In the genomic region with DNA sequence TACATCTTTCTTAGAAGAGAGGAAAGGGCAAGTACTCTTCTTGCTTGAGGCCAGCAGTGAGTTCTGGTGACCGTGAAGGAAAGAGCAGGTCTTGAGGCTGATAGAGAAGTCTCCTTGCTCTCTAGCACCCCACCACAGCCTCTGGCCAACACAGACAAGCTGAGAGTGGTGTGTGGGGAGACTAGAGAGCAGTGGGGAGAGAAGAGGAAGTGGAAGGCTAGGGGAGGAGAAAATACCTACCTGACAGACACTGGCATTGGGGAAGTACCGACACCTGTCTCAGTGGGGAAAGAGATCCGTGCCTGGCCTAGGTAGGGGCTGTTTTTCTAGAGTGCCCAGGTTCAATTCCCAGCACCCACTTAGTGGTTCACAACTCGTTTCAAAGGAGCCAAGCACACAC, we compare ENCODE assay signal across 21 mouse cellular contexts. TPM values are rescaled to one million over a fixed set of nuclear protein-coding genes. Genes with fewer than 3 reads are reported as not detected.
A peak's percentile ranks its signal among the peaks of the same experiment; 100 is the strongest.
DNase-seq lines count a peak whose midpoint lies in the region; ATAC-seq and TF ChIP-seq lines count a peak whose summit lies in the region.
"Had no signal": no experiment of that assay in that cellular context is flagged by ENCODE, and none has a peak within 500 bp of the region (broad histone marks: within the 10 kb centered on the region; RNA-seq: fewer than 3 reads in every experiment).

No protein-coding gene starts in this region.

- peak; percentile 90 for TF ChIP-seq EP300 in CH12.LX (IDR thresholded peaks at IDR 0.05; ENCODE audit: low read length)

- peak in 1 of 2 experiments; percentile 62; a peak in 2 of 4 replicates for TF ChIP-seq CTCF in CH12.LX (conservative IDR thresholded peaks at IDR 0.05 in 1 of 2, IDR thresholded peaks at IDR 0.05 in 1 of 2; ENCODE audit: low read depth in 2 of 2, low read length in 2 of 2)
- peak; percentile 37; the same call in 1 of the 2 replicates for TF ChIP-seq CTCF in bone marrow, adult 2 months (IDR thresholded peaks at IDR 0.05; ENCODE audit: control insufficient read depth, insufficient read depth, low read length)

- H3K36me3 ChIP-seq in CH12.LX (replicated peaks in 1 of 2; ENCODE audit: control insufficient read depth in 1 of 2, insufficient read depth in 1 of 2, low read length in 1 of 2): no peaks in the 10 kb centered on the region
- no peaks in the 10 kb centered on the region for H3K36me3 ChIP-seq in forebrain, embryonic 14.5 days (ENCODE audit: control insufficient read depth, insufficient read depth, low read length)
- H3K36me3 ChIP-seq: forebrain, embryonic 12.5 days; G1E; hindbrain, embryonic 12.5 days; midbrain, embryonic 12.5 days; stomach, embryonic 15.5 days had no signal

- in situ Hi-C loops in CH12.LX (cut with MboI; ENCODE audit: low pct_ligation_motif_present, low pct_unique_long_range_greater_than_20kb, low sequenced_read_pairs): loop anchor here (5.0 to 25.0 kb wide), 4 partner anchors 92 to 702 kb away; partner anchors contain the start of genes Dtl, Ints7 and Tmem206

- peak overlapping the region; percentile 46; the same call in 1 of the 2 replicates for H3K4me2 ChIP-seq in CH12.LX (ENCODE audit: insufficient read depth, low read depth, poor library complexity, severe bottlenecking)
- no peak overlapping the region for H3K4me2 ChIP-seq in forebrain, embryonic 14.5 days (ENCODE audit: low read length)
- H3K4me2 ChIP-seq: forebrain, embryonic 12.5 days; hindbrain, embryonic 12.5 days; liver, embryonic 11.5 days; lung, embryonic 14.5 days; midbrain, embryonic 12.5 days; stomach, embryonic 15.5 days had no signal

- H3K9ac ChIP-seq in CH12.LX (ENCODE audit: insufficient read depth, low read depth): no peak overlapping the region
- no peak overlapping the region for H3K9ac ChIP-seq in forebrain, embryonic 14.5 days (ENCODE audit: low read length)
- H3K9ac ChIP-seq: forebrain, embryonic 12.5 days; hindbrain, embryonic 12.5 days; lung, embryonic 14.5 days; midbrain, embryonic 12.5 days; stomach, embryonic 15.5 days had no signal

- peak; percentile 60 for TF ChIP-seq POLR2A in CH12.LX (IDR thresholded peaks at IDR 0.05; ENCODE audit: low read depth, low read length)
- no peak for TF ChIP-seq POLR2A in bone marrow, adult 2 months (IDR thresholded peaks at IDR 0.05; ENCODE audit: borderline replicate concordance, control insufficient read depth, low read depth, low read length)

- no peaks in the 10 kb centered on the region for H3K27me3 ChIP-seq in CH12.LX (replicated peaks)
- no peaks in the 10 kb centered on the region for H3K27me3 ChIP-seq in forebrain, embryonic 14.5 days (replicated peaks; ENCODE audit: control insufficient read depth, insufficient read depth, low read length)
- H3K27me3 ChIP-seq: forebrain, embryonic 12.5 days; hindbrain, embryonic 12.5 days; stomach, embryonic 15.5 days had no signal

- 11% methylated on average over 4 of the region's 4 CpGs for WGBS in bone marrow, adult 2 months
- WGBS in forebrain, embryonic 14.5 days: 77% methylated on average over 4 of the region's 4 CpGs

- dilution Hi-C loops in CH12.LX (cut with MboI; ENCODE audit: extremely low pct_ligation_motif_present, extremely low pct_unique_long_range_greater_than_20kb, low sequenced_read_pairs): no loop called here

- peak; percentile 91 for DNase-seq in CH12.LX (ENCODE audit: extremely low read depth)
- DNase-seq in spleen, postnatal 14 days (ENCODE audit: low spot score in 2 of 2): peak; percentile 27 to 29
- DNase-seq in layer of hippocampus, postnatal 25 days (ENCODE audit: extremely low spot score in 1 of 2, low spot score in 1 of 2): no peak
- no peak for DNase-seq in Muller cell, postnatal 12 days (ENCODE audit: inconsistent ontology term)
- DNase-seq in forebrain, embryonic 14.5 days (ENCODE audit: low spot score): no peak
- DNase-seq: cerebellum, adult 8-10 months; kidney, adult 8-10 months; kidney, postnatal 14 days; lung, embryonic 14.5 days had no signal

- H3K4me3 ChIP-seq in CH12.LX (replicated peaks in 1 of 3; ENCODE audit: low read depth in 2 of 3, low read length in 2 of 3, poor library complexity in 1 of 3): no peak overlapping the region
- H3K4me3 ChIP-seq in bone marrow, adult 2 months (replicated peaks; ENCODE audit: control insufficient read depth, low read depth, low read length): no peak overlapping the region
- no peak overlapping the region for H3K4me3 ChIP-seq in forebrain, embryonic 14.5 days (ENCODE audit: low read depth, low read length)
- H3K4me3 ChIP-seq: forebrain, embryonic 12.5 days; hindbrain, embryonic 12.5 days; layer of hippocampus, adult 2 months; midbrain, embryonic 12.5 days; myocyte; stomach, embryonic 15.5 days had no signal

- H3K9me3 ChIP-seq in CH12.LX (replicated peaks; ENCODE audit: low read length): peaks cover 14% of the 10 kb centered on the region
- no peaks in the 10 kb centered on the region for H3K9me3 ChIP-seq in forebrain, embryonic 14.5 days (replicated peaks; ENCODE audit: control insufficient read depth, low read length)
- H3K9me3 ChIP-seq: forebrain, embryonic 12.5 days; G1E; hindbrain, embryonic 12.5 days; midbrain, embryonic 12.5 days; stomach, embryonic 15.5 days had no signal

- H3K27ac ChIP-seq in CH12.LX (ENCODE audit: insufficient read depth, low read depth): peak overlapping the region; percentile 63
- peak overlapping the region; percentile 17 for H3K27ac ChIP-seq in bone marrow, adult 2 months (ENCODE audit: control insufficient read depth, insufficient read depth, low read depth, low read length, poor library complexity)
- no peak overlapping the region for H3K27ac ChIP-seq in forebrain, embryonic 14.5 days (ENCODE audit: low read depth, low read length)
- H3K27ac ChIP-seq: forebrain, embryonic 12.5 days; hindbrain, embryonic 12.5 days; layer of hippocampus, adult 2 months; macrophage; midbrain, embryonic 12.5 days; stomach, embryonic 15.5 days had no signal

- H3K4me1 ChIP-seq in CH12.LX (ENCODE audit: control insufficient read depth in 1 of 2, insufficient read depth in 2 of 2): peaks cover 21 to 61% of the 10 kb centered on the region in 2 experiments
- H3K4me1 ChIP-seq in bone marrow, adult 2 months (ENCODE audit: control insufficient read depth, insufficient read depth, low read length): peaks cover 4% of the 10 kb centered on the region
- H3K4me1 ChIP-seq in forebrain, embryonic 14.5 days (ENCODE audit: control insufficient read depth, insufficient read depth, low read length): 0 out of 2 replicates have a peak, but pooled peaks cover under 1% of the 10 kb centered on the region
- H3K4me1 ChIP-seq: midbrain, embryonic 12.5 days; stomach, embryonic 15.5 days had no signal

- peak; percentile 78 for ATAC-seq in megakaryocyte progenitor cell, adult 5-6 weeks (replicated peaks; ENCODE audit: poor library complexity)
- no peak for ATAC-seq in forebrain, embryonic 14.5 days
- ATAC-seq: inflammation-experienced regulatory T-cells, adult 6 months had no signal

- no peaks in the 10 kb centered on the region for H3K79me2 ChIP-seq in CH12.LX (replicated peaks; ENCODE audit: control insufficient read depth, extremely low read depth, insufficient read depth, poor library complexity, severe bottlenecking)

- peak; percentile 59 for TF ChIP-seq RAD21 in CH12.LX (IDR thresholded peaks at IDR 0.05; ENCODE audit: low read depth, low read length)

TF ChIP-seq in CH12.LX, 34 proteins besides CTCF, POLR2A, EP300 and RAD21 (continues in another document):
- TF ChIP-seq NRF1 (IDR thresholded peaks at IDR 0.05; ENCODE audit: low read depth, low read length) (0 out of 2 replicates have a peak, but pooled peaks have one; percentile 23), IRF4 (IDR thresholded peaks at IDR 0.05; ENCODE audit: low read depth, low read length) (peak; percentile 89), BHLHE40 (IDR thresholded peaks at IDR 0.05; ENCODE audit: low read depth, low read length) (peak; percentile 60), E2F4 (IDR thresholded peaks at IDR 0.05; ENCODE audit: insufficient replicate concordance, low read depth, low read length) (no peak), CHD2 (IDR thresholded peaks at IDR 0.05; ENCODE audit: low read length) (peak; percentile 59; the same call in 1 of the 2 replicates), MYC (IDR thresholded peaks at IDR 0.05; ENCODE audit: low read depth, low read length) (no peak; the same call in 1 of the 2 replicates), SIN3A (IDR thresholded peaks at IDR 0.05; ENCODE audit: low read length) (peak; percentile 58; the same call in 1 of the 2 replicates), ZMIZ1 (IDR thresholded peaks at IDR 0.05; ENCODE audit: low read depth, low read length) (peak; percentile 65; the same call in 1 of the 2 replicates), JUN (IDR thresholded peaks at IDR 0.05; ENCODE audit: insufficient read depth, low read depth, low read length) (no peak), HCFC1 (IDR thresholded peaks at IDR 0.05; ENCODE audit: low read depth, low read length) (peak; percentile 46), TBP (conservative IDR thresholded peaks at IDR 0.05; ENCODE audit: low read depth, low read length) (peak; percentile 85; the same call in 1 of the 2 replicates), TCF12 (IDR thresholded peaks at IDR 0.05; ENCODE audit: low read depth, low read length) (peak; percentile 86), GABPA (IDR thresholded peaks at IDR 0.05; ENCODE audit: insufficient replicate concordance, low read depth, low read length) (no peak), ZC3H11A (IDR thresholded peaks at IDR 0.05; ENCODE audit: low read depth, low read length) (no peak), MAFK (IDR thresholded peaks at IDR 0.05; ENCODE audit: insufficient replicate concordance, low read length) (no peak), PAX5 (IDR thresholded peaks at IDR 0.05; ENCODE audit: low read length) (no peak), USF2 (conservative IDR thresholded peaks at IDR 0.05; ENCODE audit: low read depth, low read length) (no peak), ELF1 (IDR thresholded peaks at IDR 0.05; ENCODE audit: low read depth, low read length) (peak; percentile 81), ETS1 (conservative IDR thresholded peaks at IDR 0.05; ENCODE audit: low read depth, low read length) (peak; percentile 66), MAZ (IDR thresholded peaks at IDR 0.05; ENCODE audit: low read depth, low read length) (peak; percentile 90), ZNF384 (IDR thresholded peaks at IDR 0.05; ENCODE audit: low read depth, low read length) (no peak), POLR2AphosphoS2 (IDR thresholded peaks at IDR 0.05; ENCODE audit: low read depth, low read length) (no peak)

RNA-seq across cellular contexts. Expression of gene Nek2, which starts 7.0 kb away (rescaled TPM):
- total RNA-seq in CH12.LX (2012; rRNA removed) (41.3 and 48.9 TPM in 2 replicates), CH12.LX (2014; rRNA removed) (51.2 and 55.4 TPM in 2 replicates)
- polyA plus RNA-seq in CH12.LX (2012; ENCODE audit: insufficient read length, low read depth): 68.8 and 79.4 TPM in 2 replicates
- 23.5 and 26.9 TPM in 2 replicates for polyA plus RNA-seq in bone marrow, adult 2 months (2011; ENCODE audit: insufficient read depth, insufficient read length, low replicate concordance, missing spikeins)
- total RNA-seq in megakaryocyte progenitor cell, adult 5-6 weeks (2015): 22.4 and 23.4 TPM in 2 replicates
- 35.8 and 36.8 TPM in 2 replicates for total RNA-seq in megakaryocyte progenitor cell, adult 5-6 weeks (2017)
- 1 to 10 TPM; 1.0 to 1.1 TPM for total RNA-seq in layer of hippocampus, postnatal 25 days (2021)
- 19.7 and 22.7 TPM in 2 replicates for polyA plus RNA-seq in forebrain, embryonic 14.5 days (2014; fragmentation: Nextera tagmentation; extraction: Ambion mirVana)

Comparison
In these comparisons a context has a peak if more than half of its experiments do, and no peak if none do; other contexts are left out.
1. DNase-seq: peak in CH12.LX (single experiment) and spleen, postnatal 14 days (2 of 2); none in layer of hippocampus, postnatal 25 days (0 of 2), Muller cell, postnatal 12 days (single experiment) and forebrain, embryonic 14.5 days (single experiment).
2. RNA of gene Nek2, which starts 7.0 kb away (total RNA-seq): 41.3 to 55.4 TPM in CH12.LX and 22.4 to 36.8 TPM in megakaryocyte progenitor cell, adult 5-6 weeks; 1.0 to 1.1 TPM in layer of hippocampus, postnatal 25 days; every median in the first group is over 10 times any median in the second.